Mouse (Mus musculus) thymus, postnatal 4 days (tissue): Measurements from ENCODE around the gene Col7a1.

ENCODE experiments used
- DNase-seq: peaks from one replicate; pipeline ENCODE4 v3.0.0; 2021

Gene Col7a1

DNA sequence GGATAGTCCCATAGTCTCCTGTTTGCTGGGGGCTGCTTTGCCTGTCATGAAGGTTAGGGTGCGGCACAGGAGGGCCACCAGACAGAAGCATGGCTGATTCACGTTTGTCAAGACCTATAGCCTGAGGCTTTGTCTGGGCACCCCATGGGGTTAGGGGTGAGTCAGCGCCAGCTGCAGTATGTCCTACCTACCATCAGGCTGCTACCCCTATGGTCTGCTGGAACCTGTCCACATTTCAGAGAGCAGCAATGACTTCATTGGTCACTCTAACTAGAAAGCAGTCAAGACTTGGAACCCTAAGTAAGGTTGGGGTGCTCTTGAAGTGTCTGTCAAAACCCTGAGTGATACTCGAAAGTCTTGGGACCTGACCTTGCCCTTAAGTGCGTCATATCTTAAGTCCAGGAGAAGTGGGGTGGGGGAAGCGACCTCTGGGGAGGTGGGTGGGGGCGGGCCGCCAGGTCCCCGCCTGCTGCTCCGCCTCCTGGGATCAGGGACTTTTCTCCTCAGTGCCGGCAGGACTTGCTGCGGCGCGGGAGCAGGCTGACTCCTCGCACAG lies at the start of gene Col7a1:
Col7a1 (plus strand) TSS at position 506 of the 556 bp plus-strand sequence.
- no peak for DNase-seq

- DNase-seq: no peak
Observed at GRCm38 (mm10) chr9:108912308-108912707, 41.1 kb upstream of the Col7a1 start.

DNA sequence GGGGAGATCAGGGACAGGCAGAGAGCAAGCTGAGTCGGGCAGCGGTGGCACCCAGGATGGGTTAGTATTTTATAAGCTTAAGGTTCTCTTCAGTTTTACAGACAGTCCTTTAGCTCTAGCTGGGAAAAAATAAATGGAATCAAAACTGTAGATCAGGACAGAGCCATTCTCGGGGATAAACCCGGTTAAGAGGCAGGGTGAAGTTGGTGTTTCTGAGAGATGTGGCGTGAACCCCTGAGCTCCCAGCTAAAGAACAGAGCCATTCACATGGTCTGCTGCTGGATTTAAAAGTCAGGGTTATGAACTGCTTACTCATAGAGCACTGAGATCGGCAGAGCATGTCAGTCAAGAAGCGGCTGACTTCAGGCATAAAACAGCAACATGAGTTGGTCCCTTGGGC lies 40.2 kb upstream of the Col7a1 start:
- DNase-seq: no peak

DNA sequence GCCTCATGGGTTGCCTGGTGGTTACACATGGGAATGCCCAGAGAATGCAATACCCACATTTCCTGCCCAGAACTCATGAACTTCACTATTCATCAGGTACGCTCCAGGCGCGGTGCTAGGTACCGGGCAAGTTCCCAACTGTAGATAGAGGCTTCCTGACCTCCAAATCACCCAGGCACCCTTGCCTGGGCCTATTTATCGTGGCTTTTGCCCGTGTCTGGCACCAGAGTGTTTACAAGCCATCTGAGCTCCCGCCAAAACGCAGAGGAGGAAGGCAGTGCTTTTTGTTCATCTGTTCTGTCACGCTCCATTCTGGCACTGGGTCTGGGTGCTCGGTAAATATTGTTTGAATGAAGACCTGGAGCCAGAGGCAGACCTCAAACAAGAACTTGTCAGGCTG lies 39.8 kb upstream of the Col7a1 start:
- DNase-seq: no peak

DNA sequence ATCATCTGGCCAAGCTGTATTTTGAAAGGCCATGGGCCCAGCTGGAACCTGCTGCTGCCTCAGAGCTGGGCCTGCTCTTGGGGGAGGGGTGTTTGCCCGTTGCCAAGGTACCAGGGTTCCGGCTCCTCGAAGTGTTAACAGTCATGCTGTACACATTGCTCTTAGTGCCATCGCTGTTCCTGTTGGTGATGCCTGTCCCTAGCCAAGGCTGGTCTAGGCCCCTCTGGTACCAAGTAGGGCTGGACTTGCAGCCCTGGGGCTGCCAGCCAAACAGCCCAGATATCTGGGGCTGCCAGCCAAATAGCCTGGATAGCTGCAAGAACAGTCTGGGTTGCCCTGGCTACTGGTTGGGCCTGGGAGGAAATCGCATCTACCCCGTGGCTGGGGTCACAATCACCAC lies 38.9 kb upstream of the Col7a1 start, which contains the start of gene Tmem89:
Tmem89 (plus strand) TSS at position 129 of the 400 bp plus-strand sequence.
- DNase-seq: no peak

DNA sequence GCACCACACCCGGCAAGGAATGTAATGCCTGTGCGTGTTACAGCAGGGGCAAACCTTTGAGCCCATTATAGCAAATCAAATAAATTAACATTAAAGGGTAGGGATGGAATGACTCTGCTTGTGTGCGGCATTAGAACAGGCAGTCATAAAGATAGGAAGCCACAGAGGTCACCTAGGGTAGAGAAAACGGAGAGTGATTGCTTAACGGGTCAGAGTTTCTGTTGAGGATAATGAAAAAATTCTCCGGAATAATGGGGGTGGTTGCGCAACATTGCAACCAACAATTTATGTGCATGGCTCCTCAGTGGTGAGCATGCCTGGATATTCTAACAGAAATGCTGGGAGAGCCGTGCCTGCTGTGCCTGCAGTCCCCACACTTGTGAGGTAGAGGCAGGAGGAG lies 27.5 kb upstream of the Col7a1 start:
- DNase-seq: no peak

DNA sequence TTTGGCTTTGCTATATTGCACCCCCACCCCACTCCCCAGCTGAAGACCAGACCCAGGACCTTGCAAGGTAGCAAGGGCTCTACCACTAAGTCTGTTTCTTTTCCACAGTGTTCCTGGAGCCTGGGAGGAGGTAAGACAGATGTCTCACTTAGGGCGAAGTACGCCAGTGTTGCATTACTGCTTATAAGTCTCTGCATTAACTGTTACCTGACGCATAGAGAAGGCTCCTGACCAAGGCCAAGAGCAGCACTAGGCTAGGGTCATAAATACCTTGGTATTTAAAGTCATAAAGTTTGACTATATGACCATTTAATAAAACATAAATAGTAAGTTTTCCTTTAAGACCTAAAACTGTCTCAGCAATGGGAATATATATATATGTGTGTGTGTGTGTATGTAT lies 25.0 kb upstream of the Col7a1 start:
- DNase-seq: no peak

DNA sequence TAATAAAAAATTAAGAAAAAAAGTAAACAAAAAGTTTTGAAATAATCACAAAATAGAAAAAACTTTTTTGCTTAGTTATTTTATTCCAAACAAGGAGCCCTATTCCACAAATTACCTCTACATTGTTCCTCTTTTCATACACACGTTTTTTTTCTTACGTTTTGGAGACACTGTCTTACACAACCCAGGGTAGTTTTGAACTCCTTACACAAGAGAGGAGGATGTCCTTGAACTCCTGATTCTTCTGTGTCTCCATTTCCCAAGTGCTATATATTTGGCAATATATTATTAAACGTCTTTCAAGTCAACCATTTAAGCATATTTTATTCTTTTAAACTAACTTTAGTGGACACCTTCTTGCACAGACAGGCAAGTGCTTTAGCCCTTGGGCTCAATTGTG lies 17.4 kb upstream of the Col7a1 start:
- DNase-seq: no peak

DNA sequence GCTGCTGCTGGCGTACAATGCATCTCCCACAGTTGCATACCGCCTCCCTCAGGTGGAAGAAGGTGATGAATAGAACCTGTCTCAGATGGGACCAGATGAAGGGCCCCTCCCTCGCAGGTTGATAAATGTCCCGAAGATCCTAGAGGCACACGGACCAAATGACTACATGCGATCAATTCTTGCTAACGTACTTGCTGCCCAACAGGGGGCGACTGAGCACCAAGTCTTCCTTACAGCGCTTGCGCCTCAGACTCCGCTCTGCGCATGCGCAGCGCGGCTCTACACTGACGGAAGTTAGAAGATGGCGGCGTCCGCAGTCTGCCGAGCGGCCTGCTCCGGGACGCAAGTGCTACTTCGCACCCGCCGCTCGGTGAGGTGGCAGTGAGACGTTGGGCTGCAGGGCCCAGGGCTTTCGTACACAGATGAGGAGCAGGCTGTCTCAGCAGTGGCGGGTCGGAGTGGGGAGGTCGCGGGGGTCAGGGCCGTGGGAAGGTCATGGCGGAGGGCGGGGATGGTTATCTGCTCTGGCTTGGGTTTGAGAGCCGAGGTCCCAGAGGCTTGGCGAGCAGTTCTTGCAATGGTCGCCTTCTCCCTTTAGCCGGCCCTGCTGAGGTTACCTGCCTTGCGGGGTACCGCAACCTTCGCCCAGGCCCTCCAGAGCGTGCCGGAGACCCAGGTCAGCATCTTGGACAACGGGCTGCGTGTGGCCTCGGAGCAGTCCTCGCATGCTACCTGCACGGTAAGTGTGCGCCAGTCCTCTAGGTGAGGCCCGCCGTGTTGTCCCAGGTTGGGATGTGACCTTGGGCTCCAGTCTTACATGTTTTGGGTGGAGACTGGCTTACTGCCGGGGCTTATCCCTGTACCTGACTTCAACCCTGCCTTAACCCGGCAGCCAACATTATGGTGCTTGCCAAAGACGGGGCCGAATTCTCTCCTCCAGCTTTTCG lies 16.7 kb upstream of the Col7a1 start, which contains the start of gene Uqcrc1:
Uqcrc1 (plus strand) TSS at position 216 of the 947 bp plus-strand sequence.
- DNase-seq: peak; percentile 98

- DNase-seq: no peak
Observed at GRCm38 (mm10) chr9:108945111-108945510, 8.3 kb upstream of the Col7a1 start.

DNA sequence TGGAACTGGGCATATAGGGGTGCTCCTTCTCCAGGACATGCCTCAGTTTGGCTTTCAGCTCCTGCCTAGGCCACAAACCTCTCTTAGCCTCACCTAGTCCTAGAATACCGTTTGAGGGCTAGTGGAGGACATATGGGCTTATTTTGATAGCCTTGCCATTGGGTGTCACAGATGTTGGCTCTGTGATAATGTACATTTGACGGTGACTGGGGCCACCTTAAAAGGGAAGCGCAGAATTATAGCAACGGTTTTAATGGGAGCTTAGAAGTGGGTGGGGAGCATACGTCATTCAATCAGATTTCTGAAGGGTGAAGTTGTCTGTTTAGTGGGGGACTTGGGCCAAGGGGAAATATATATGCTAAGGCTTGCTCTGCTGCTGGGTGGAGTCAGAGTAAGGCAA lies 7.8 kb upstream of the Col7a1 start:
- DNase-seq: no peak

DNA sequence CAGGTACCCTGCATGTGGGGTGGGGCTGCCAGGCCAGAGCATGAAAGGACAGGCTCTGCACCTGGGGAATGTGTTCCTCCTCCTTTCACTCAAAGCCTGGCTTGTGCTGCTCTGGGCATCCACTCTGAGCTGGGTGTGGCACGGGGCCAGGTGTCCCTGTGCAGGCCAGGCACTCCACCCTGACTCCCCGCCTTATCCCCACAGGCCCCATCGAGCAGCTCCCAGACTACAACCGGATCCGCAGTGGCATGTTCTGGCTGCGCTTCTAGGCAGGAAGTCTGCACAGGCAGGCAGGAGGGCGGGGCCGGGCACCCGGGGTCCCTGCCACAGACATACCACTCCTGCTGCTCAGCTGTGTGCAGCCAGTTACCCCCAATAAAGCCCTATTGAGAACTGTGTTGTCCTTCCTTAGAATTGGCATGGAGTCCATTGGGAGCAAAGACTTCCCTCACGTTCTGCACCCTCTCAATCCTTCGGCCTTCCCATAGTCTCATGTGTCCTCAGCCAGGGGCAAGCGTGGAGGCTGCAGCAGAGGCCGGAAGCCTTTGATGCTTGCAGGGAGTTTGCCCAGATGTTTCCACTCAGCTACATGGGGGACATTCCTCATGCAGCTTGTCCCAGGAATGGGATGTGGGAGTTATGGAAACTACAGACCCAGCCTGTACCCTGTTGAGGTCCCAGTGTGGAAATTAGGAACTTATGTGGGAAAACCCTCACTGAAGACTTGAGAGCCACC lies 4.0 kb upstream of the Col7a1 start:
- DNase-seq: no peak

DNA sequence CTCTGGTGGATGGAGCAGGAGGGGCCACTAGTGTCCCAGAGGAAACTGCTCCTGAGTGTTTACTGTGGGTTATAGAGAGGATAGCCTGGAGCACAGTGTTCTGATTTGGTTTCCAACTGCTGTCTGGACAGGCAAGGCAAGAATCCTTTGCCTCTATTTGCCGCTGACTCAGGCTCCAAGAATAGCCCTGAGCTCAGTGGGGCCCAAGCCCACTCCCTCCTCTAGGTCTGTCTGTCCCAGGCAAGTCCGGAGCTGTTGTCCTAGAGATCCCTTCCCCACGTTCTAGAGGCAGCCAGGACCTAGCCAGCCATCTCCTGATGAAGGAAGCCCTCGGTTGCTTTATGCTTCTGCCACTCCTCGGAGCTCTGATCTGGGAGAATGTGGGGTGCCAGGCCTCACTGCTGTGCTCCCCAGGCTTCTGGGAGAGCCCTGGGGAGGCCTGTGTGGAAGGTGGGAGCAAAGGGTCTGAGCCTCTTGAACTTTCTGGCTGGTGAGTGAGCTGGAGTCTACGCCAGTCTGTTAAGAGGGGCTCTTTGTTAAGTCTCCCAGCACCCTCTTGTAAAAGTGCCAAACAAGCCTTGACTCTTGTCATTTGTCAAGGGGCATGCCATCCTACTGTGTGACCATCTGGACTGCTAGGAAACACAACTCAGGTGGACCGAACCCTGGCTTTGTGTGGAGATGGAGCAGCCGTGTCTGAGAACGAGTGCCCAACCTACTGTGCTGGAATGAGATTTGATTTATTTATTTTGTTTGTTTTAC lies 3.2 kb upstream of the Col7a1 start:
- DNase-seq: no peak

- no peak for DNase-seq
Observed at GRCm38 (mm10) chr9:108955241-108955640, 1.9 kb downstream of the Col7a1 start.

GRCm38 (mm10) chr9:108955846-108956245 lies 2.5 kb downstream of the Col7a1 start:
- DNase-seq: no peak

DNA sequence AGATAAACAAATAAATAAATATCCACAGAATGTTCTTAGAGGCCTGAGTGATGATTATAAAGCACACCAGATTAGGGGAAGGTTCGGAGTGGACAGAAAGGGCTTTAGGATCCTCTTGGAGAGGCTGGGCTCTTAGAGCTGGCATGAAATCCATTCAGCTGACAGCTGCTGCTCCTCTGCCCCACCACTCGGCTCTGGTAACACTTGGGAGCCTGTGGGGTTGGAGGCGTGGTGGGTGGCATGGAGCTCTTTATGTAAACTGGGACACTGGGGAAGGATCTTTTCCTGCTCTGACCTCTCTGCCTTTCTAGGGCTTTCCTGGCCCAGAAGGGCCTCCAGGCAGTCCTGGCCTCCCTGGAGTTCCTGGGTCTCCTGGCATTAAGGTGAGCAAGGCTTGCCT lies 10.2 kb downstream of the Col7a1 start:
- DNase-seq: no peak

DNA sequence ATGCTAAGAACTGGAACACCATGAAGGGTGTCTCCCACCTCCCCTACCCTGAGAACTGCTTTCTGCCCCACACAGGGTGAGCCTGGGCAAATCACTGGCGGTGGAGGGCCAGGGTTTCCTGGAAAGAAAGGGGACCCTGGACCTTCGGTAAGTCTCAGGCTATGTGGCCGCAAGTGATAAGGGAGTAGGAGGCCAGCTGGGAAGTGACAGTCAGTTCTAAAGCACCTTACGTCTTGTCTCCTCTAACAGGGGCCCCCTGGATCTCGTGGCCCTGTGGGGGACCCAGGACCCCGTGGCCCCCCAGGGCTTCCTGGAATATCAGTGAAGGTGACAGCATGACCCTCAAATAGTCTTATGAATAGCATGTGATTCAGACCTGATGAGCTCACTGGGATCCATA lies 11.0 kb downstream of the Col7a1 start:
- DNase-seq: no peak

- DNase-seq: no peak
Observed at GRCm38 (mm10) chr9:108970623-108971022, 17.2 kb downstream of the Col7a1 start.

GRCm38 (mm10) chr9:108976483-108976882 lies 23.1 kb downstream of the Col7a1 start:
- no peak for DNase-seq

DNA sequence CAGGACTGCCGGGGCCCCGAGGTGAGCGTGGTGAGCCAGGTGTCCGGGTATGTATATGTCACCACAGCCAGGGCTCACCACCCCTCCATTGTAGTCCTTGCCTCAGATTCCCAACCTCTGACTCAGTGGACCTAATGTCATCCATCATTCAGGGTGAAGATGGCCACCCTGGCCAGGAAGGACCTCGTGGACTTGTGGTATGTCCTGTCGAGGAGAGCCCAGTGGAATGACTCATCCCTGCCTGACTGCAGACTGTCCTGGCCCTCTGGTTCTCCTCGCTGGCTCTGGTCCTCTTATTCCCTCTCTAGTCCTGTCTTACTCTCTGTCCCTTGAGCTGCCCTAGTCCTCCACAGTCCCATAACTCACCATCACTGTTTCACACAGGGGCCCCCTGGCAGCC lies 24.6 kb downstream of the Col7a1 start:
- no peak for DNase-seq

- no peak for DNase-seq
Observed at GRCm38 (mm10) chr9:108982498-108982897, 29.1 kb downstream of the Col7a1 start.

DNA sequence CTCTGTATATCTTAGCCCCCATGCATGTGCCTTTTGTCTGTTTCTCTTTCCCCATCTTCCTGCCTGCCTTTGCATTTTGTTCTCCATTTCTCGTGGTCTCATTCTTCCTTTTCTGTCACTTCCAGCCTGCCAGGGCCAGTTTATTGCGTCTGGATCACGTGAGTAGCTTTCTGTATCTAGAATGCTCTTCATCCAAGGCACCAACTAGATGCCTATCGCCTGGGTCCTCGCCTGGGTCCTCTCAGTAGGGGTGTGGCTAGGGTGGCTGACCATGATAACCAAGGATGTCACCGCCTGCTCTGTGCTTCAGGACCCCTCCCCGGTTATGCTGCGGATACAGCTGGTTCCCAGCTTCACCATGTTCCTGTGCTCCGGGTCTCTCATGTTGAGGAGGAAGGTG lies 29.8 kb downstream of the Col7a1 start:
- DNase-seq: no peak

- DNase-seq: no peak
Observed at GRCm38 (mm10) chr9:108985710-108986109, 32.3 kb downstream of the Col7a1 start, which contains the start of gene Ucn2. TSS of gene Ucn2 (plus strand) at chr9:108986010.
